Mouse (Mus musculus): ENCODE results near the gene Myo18b.

Gene Myo18b

GRCm38 (mm10) chr5:112796086-112796485 lies 100.1 kb downstream of the Myo18b start:
- DNase-seq (ENCODE audit: low spot score): no peak

GRCm38 (mm10) chr5:112791792-112792780 lies 104.1 kb downstream of the Myo18b start:
- no peak for DNase-seq (ENCODE audit: low spot score)

GRCm38 (mm10) chr5:112790376-112791111 lies 105.6 kb downstream of the Myo18b start:
- DNase-seq (ENCODE audit: low spot score): no peak

GRCm38 (mm10) chr5:112788441-112788840 lies 107.7 kb downstream of the Myo18b start:
- DNase-seq (ENCODE audit: low spot score): no peak

- DNase-seq (ENCODE audit: low spot score): no peak
Measured at GRCm38 (mm10) chr5:112786788-112787187, 109.4 kb downstream of the Myo18b start.

- DNase-seq (ENCODE audit: low spot score): no peak
Measured at GRCm38 (mm10) chr5:112786031-112786430, 110.1 kb downstream of the Myo18b start.

- no peak for DNase-seq (ENCODE audit: low spot score)
Measured at GRCm38 (mm10) chr5:112781719-112782118, 114.4 kb downstream of the Myo18b start.

GRCm38 (mm10) chr5:112781231-112781630 lies 114.9 kb downstream of the Myo18b start:
- DNase-seq (ENCODE audit: low spot score): no peak

GRCm38 (mm10) chr5:112780383-112780782 lies 115.8 kb downstream of the Myo18b start:
- no peak for DNase-seq (ENCODE audit: low spot score)

- DNase-seq (ENCODE audit: low spot score): no peak
Measured at GRCm38 (mm10) chr5:112776781-112777405, 119.3 kb downstream of the Myo18b start.

GRCm38 (mm10) chr5:112773429-112773828 lies 122.7 kb downstream of the Myo18b start:
- no peak for DNase-seq (ENCODE audit: low spot score)

GRCm38 (mm10) chr5:112771376-112771901 lies 124.7 kb downstream of the Myo18b start:
- DNase-seq (ENCODE audit: low spot score): no peak

- no peak for DNase-seq (ENCODE audit: low spot score)
Measured at GRCm38 (mm10) chr5:112769721-112770119, 126.4 kb downstream of the Myo18b start.

- no peak for DNase-seq (ENCODE audit: low spot score)
Measured at GRCm38 (mm10) chr5:112769020-112769720, 127.0 kb downstream of the Myo18b start.

GRCm38 (mm10) chr5:112768556-112768955 lies 127.6 kb downstream of the Myo18b start:
- no peak for DNase-seq (ENCODE audit: low spot score)

GRCm38 (mm10) chr5:112761415-112762075 lies 134.6 kb downstream of the Myo18b start:
- DNase-seq (ENCODE audit: low spot score): no peak

- DNase-seq (ENCODE audit: low spot score): no peak
Measured at GRCm38 (mm10) chr5:112755581-112755980, 140.6 kb downstream of the Myo18b start.

- DNase-seq (ENCODE audit: low spot score): no peak
Measured at GRCm38 (mm10) chr5:112749634-112750033, 146.5 kb downstream of the Myo18b start.

- DNase-seq (ENCODE audit: low spot score): no peak
Measured at GRCm38 (mm10) chr5:112748001-112748719, 148.0 kb downstream of the Myo18b start.

GRCm38 (mm10) chr5:112747306-112747930 lies 148.7 kb downstream of the Myo18b start:
- DNase-seq (ENCODE audit: low spot score): no peak
